Mouse (Mus musculus) myocyte (in vitro differentiated cells): Measurements from ENCODE around the gene Cdv3. TPM values are rescaled to one million over a fixed set of nuclear protein-coding genes. Genes with fewer than 3 reads are reported as not detected.

Source experiments
- H3K27me3 ChIP-seq: one replicate; pipeline ENCODE4 v1.6.1; 2011; ENCODE audit not compliant: control insufficient read depth, insufficient read depth, insufficient read length
- H3K36me3 ChIP-seq: one replicate; pipeline ENCODE4 v1.6.1; 2011; ENCODE audit not compliant: control insufficient read depth, insufficient read depth
- H3K4me2 ChIP-seq: one replicate; pipeline ENCODE4 v1.6.1; 2011; ENCODE audit warnings: low read depth, control low read depth
- H3K4me3 ChIP-seq: one replicate; pipeline ENCODE4 v1.5.1; 2011; ENCODE audit warnings: mild to moderate bottlenecking, control low read depth, moderate library complexity
- H3K79me2 ChIP-seq: one replicate; pipeline ENCODE4 v1.6.1; 2011; ENCODE audit not compliant: control insufficient read depth, insufficient read depth
- H3ac ChIP-seq: one replicate; pipeline ENCODE4 v1.6.1; 2011; ENCODE audit not compliant: control insufficient read depth, insufficient read length
- CEBPB ChIP-seq: IDR thresholded peaks from 2 replicates; pipeline ENCODE4 v1.6.1; 2011; ENCODE audit warnings: mild to moderate bottlenecking, moderate library complexity; ENCODE audit not compliant: poor library complexity, insufficient read depth, severe bottlenecking
- E2F4 ChIP-seq: IDR thresholded peaks from one replicate; pipeline ENCODE4 v1.6.1; 2011; ENCODE audit warnings: mild to moderate bottlenecking, control low read depth, moderate library complexity; ENCODE audit not compliant: insufficient read depth
- MAX ChIP-seq: IDR thresholded peaks from one replicate; pipeline ENCODE4 v1.6.1; 2011; ENCODE audit warnings: low read depth, mild to moderate bottlenecking, control low read depth
- MYOD1 ChIP-seq, 3 experiments: IDR thresholded peaks; one replicate each; pipeline ENCODE4 v1.6.1; 2011; ENCODE audit warnings: control low read depth in 2 of 3, low read depth in 2 of 3, mild to moderate bottlenecking in 2 of 3, moderate library complexity in 1 of 3; ENCODE audit not compliant: insufficient read length in 2 of 3, control insufficient read depth in 1 of 3
- MYOG ChIP-seq, 3 experiments: IDR thresholded peaks; one replicate each; pipeline ENCODE4 v1.6.1; 2011; ENCODE audit warnings: control low read depth in 2 of 3, low read depth in 2 of 3, mild to moderate bottlenecking in 2 of 3; ENCODE audit not compliant: insufficient read length in 2 of 3, control insufficient read depth in 1 of 3, insufficient read depth in 1 of 3
- POLR2A ChIP-seq: IDR thresholded peaks from one replicate; pipeline ENCODE4 v1.6.1; 2011; ENCODE audit warnings: low read depth, mild to moderate bottlenecking, control low read depth, moderate library complexity; ENCODE audit not compliant: insufficient read length
- POLR2AphosphoS2 ChIP-seq: IDR thresholded peaks from one replicate; pipeline ENCODE4 v1.6.1; 2011; ENCODE audit warnings: low read depth, control low read depth; ENCODE audit not compliant: insufficient read length
- REST ChIP-seq: IDR thresholded peaks from one replicate; pipeline ENCODE4 v1.6.1; 2011; ENCODE audit warnings: mild to moderate bottlenecking, control low read depth, moderate library complexity; ENCODE audit not compliant: insufficient read depth, insufficient read length
- SRF ChIP-seq: IDR thresholded peaks from one replicate; pipeline ENCODE4 v1.6.1; 2011; ENCODE audit warnings: low read depth; ENCODE audit not compliant: control insufficient read depth, insufficient read length
- TCF12 ChIP-seq: IDR thresholded peaks from one replicate; pipeline ENCODE4 v1.6.1; 2011; ENCODE audit warnings: mild to moderate bottlenecking, control low read depth; ENCODE audit not compliant: poor library complexity, insufficient read depth, severe bottlenecking
- TCF3 ChIP-seq: IDR thresholded peaks from one replicate; pipeline ENCODE4 v1.6.1; 2011; ENCODE audit warnings: low read depth, control low read depth; ENCODE audit not compliant: insufficient read length
- USF1 ChIP-seq: IDR thresholded peaks from one replicate; pipeline ENCODE4 v1.6.1; 2011; ENCODE audit warnings: low read depth, mild to moderate bottlenecking, control low read depth, moderate library complexity
- polyA plus RNA-seq: library from polyadenylated mRNA; unstranded; fragments of >200 nt; fragmentation: generic; extraction: Trizol; gene quantifications from one replicate; pipeline ENCODE4 v1.2.1, GENCODE M21; 2012; ENCODE audit warnings: missing spikeins

Cdv3 gene
- polyA plus RNA-seq, 1 experiment, result 92.9 TPM

DNA sequence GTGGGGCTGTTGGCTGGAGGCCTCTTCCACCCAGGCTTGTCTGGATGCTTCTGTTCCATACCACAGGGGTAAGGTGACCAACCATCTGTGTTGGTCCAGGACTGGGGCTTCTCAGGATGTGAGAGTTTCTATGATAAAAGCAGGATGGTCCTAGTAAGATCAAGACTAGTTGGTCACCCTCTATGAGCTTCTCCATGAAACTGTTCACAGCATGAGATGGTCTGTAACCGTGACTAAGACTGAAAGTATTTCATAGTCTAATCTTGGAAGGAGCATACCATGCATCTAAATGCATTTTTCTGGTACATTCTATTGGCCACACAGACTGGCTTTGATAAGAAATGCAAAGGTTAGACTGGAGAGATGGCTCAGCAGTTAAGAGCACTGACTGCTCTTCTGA lies 17.9 kb upstream of the Cdv3 start:
- Histone ChIP-seq H3ac (no peak overlapping the region), H3K4me3 (no peak overlapping the region), H3K79me2 (no peaks in the 10 kb centered on the region), H3K36me3 (no peaks in the 10 kb centered on the region), H3K27me3 (no peaks in the 10 kb centered on the region), H3K4me2 (no peak overlapping the region)
- TF ChIP-seq MAX (no peak), SRF (no peak), POLR2A (no peak), TCF3 (no peak)

DNA sequence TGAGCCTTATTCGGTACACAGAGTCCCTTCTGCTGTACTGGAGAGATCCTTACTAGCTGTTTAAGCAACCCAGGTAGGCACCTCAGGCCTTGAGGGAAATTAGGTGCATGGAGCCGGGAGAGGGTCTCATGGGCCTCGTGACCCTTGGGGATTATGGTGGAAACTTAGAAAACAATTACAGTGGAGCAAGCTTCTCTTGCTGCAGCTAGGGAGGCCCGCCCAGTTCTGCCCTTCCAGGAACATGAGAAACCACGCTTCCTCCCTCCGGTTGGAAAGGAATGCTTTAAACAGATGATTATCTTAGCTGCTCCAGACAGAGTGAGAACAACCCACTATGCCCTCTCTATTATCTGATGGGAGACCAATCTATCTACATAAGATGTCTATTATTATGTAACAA lies 17.3 kb upstream of the Cdv3 start:
- Histone ChIP-seq H3K36me3 (no peaks in the 10 kb centered on the region), H3K4me3 (no peak overlapping the region), H3K4me2 (no peak overlapping the region), H3K27me3 (no peaks in the 10 kb centered on the region), H3K79me2 (no peaks in the 10 kb centered on the region), H3ac (no peak overlapping the region)
- TF ChIP-seq REST (no peak), MAX (no peak), SRF (no peak), E2F4 (no peak), USF1 (no peak), MYOD1 (IDR thresholded peaks at IDR 0.05; ENCODE audit: control insufficient read depth in 1 of 3, insufficient read length in 2 of 3, low read depth in 2 of 3) (no peak), CEBPB (no peak), POLR2A (no peak), TCF12 (no peak)

- Histone ChIP-seq H3K36me3 (no peaks in the 10 kb centered on the region), H3K4me2 (no peak overlapping the region), H3K79me2 (no peaks in the 10 kb centered on the region), H3K4me3 (no peak overlapping the region), H3K27me3 (no peaks in the 10 kb centered on the region), H3ac (no peak overlapping the region)
- no peak for TF ChIP-seq REST
- no peak for TF ChIP-seq MYOD1 (IDR thresholded peaks at IDR 0.05; ENCODE audit: control insufficient read depth in 1 of 3, insufficient read length in 2 of 3, low read depth in 2 of 3)
- TF ChIP-seq TCF3, result no peak
- no peak for TF ChIP-seq CEBPB
- no peak for TF ChIP-seq USF1
- no peak for TF ChIP-seq TCF12
- TF ChIP-seq POLR2AphosphoS2, result no peak
- TF ChIP-seq MYOG (IDR thresholded peaks at IDR 0.05; ENCODE audit: control insufficient read depth in 1 of 3, insufficient read depth in 1 of 3, insufficient read length in 2 of 3, low read depth in 2 of 3), result no peak
Measured at GRCm38 (mm10) chr9:103380566-103380965, 14.9 kb upstream of the Cdv3 start.

GRCm38 (mm10) chr9:103379199-103379598 lies 13.6 kb upstream of the Cdv3 start:
- Histone ChIP-seq H3K79me2 (no peaks in the 10 kb centered on the region), H3K4me2 (no peak overlapping the region), H3ac (no peak overlapping the region), H3K27me3 (no peaks in the 10 kb centered on the region), H3K4me3 (no peak overlapping the region), H3K36me3 (no peaks in the 10 kb centered on the region)
- TF ChIP-seq MYOD1 (IDR thresholded peaks at IDR 0.05; ENCODE audit: control insufficient read depth in 1 of 3, insufficient read length in 2 of 3, low read depth in 2 of 3) (no peak), TCF3 (no peak)

- H3K27me3 ChIP-seq, result no peaks in the 10 kb centered on the region
- TF ChIP-seq REST (no peak), USF1 (no peak), TCF3 (no peak), MAX (no peak), CEBPB (no peak), MYOG (IDR thresholded peaks at IDR 0.05; ENCODE audit: control insufficient read depth in 1 of 3, insufficient read depth in 1 of 3, insufficient read length in 2 of 3, low read depth in 2 of 3) (no peak), POLR2AphosphoS2 (no peak), SRF (no peak)
Measured at GRCm38 (mm10) chr9:103378686-103379085, 13.0 kb upstream of the Cdv3 start.

More at GRCm38 (mm10) chr9:103378686-103379085, 13.0 kb upstream of the Cdv3 start:
- Histone ChIP-seq H3K4me2 (no peak overlapping the region), H3K79me2 (no peaks in the 10 kb centered on the region), H3ac (no peak overlapping the region), H3K36me3 (no peaks in the 10 kb centered on the region), H3K4me3 (no peak overlapping the region)
